ENCODE assay signal across 8 mouse cellular contexts in the genomic region with DNA sequence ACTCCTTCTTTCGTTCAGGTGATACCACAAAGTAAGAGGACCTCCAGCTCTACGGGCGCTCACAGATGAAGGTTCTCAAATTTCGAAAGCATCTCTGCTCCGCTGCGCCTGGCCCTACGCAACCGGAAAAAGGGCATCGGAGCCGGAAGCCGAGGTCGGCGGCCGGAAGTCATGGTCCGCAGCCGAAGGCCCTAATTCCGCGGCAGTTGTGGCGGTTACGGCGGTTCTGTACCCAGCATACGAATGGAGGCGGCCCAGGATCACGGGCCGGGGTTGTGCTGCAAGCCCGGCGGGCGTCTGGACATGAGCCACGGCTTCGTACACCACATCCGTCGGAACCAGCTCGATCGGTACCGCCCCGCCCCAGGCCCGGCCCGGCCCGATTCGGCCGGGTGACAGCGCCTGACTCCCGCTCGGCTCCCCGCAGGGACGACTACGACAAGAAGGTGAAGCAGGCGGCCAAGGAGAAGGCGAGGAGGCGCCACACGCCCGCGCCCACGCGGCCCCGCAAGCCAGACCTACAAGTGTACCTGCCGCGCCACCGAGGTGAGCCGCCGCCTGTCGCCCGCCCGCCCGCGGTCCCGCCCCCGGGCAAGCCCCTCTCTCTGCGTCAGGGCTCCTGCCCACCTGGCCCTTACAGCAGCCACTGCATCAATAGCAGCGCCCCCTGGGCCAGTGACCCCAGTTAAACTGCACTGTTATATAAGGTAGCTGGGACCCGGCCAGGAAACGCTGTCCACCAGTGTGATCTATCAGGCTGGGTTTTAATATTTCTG. TPM values are rescaled to one million over a fixed set of nuclear protein-coding genes. Genes with fewer than 3 reads are reported as not detected.
DNase-seq lines count a peak whose midpoint lies in the region; ATAC-seq and TF ChIP-seq lines count a peak whose summit lies in the region.

A gene (plus strand): TSS at position 152 of the 776 bp plus-strand sequence.

- peak; percentile 53 for TF ChIP-seq CTCF in liver, postnatal 0 days (IDR thresholded peaks at IDR 0.05; ENCODE audit: low read depth)

- peak; percentile 59; the same call in 1 of the 2 replicates for TF ChIP-seq EP300 in liver, postnatal 0 days (IDR thresholded peaks at IDR 0.05; ENCODE audit: low read depth)

- H3K9ac ChIP-seq in heart, embryonic 15.5 days, result peak within 1 kb of the TSS; percentile 93
- H3K9ac ChIP-seq in liver, postnatal 0 days (replicated peaks), result peak within 1 kb of the TSS; percentile 74
- peak within 1 kb of the TSS; percentile 96 for H3K9ac ChIP-seq in neural tube, embryonic 13.5 days

- H3K27me3 ChIP-seq in forebrain, embryonic 10.5 days (ENCODE audit: poor library complexity, severe bottlenecking), result no peaks in the 10 kb centered on the region
- H3K27me3 ChIP-seq in heart, embryonic 15.5 days, result no peaks in the 10 kb centered on the region
- H3K27me3 ChIP-seq in liver, postnatal 0 days (ENCODE audit: insufficient read depth, low read length), result no peaks in the 10 kb centered on the region
- H3K27me3 ChIP-seq in neural tube, embryonic 13.5 days, result no peaks in the 10 kb centered on the region

- ATAC-seq in heart, embryonic 15.5 days (replicated peaks; ENCODE audit: insufficient number of reproducible peaks, insufficient read depth, low FRiP score, low read depth), result peak; percentile 70
- peak; percentile 74 for ATAC-seq in liver, postnatal 0 days
- ATAC-seq in neural tube, embryonic 13.5 days (ENCODE audit: low read depth), result peak; percentile 74

- H3K27ac ChIP-seq in brown adipose tissue, adult 24 weeks (replicated peaks; ENCODE audit: low read depth, low read length), result peak within 1 kb of the TSS; percentile 91
- peak within 1 kb of the TSS; percentile 97 for H3K27ac ChIP-seq in forebrain, embryonic 10.5 days
- peak within 1 kb of the TSS; percentile 93 for H3K27ac ChIP-seq in heart, embryonic 15.5 days
- H3K27ac ChIP-seq in liver, postnatal 0 days (ENCODE audit: low read depth), result peak within 1 kb of the TSS; percentile 88
- peak within 1 kb of the TSS; percentile 90 for H3K27ac ChIP-seq in neural tube, embryonic 13.5 days (replicated peaks)

- peak within 1 kb of the TSS; percentile 79 for H3K4me3 ChIP-seq in brown adipose tissue, adult 24 weeks (ENCODE audit: insufficient read depth, low read depth, low read length)
- peak within 1 kb of the TSS; percentile 99 for H3K4me3 ChIP-seq in forebrain, embryonic 10.5 days
- peak within 1 kb of the TSS; percentile 85 for H3K4me3 ChIP-seq in heart, embryonic 15.5 days
- peak within 1 kb of the TSS; percentile 53 for H3K4me3 ChIP-seq in liver, postnatal 0 days (ENCODE audit: low read depth, low read length)
- H3K4me3 ChIP-seq in neural tube, embryonic 13.5 days, result peak within 1 kb of the TSS; percentile 90

- peak within 1 kb of the TSS; percentile 73 for H3K4me2 ChIP-seq in heart, embryonic 15.5 days
- peak within 1 kb of the TSS; percentile 78 for H3K4me2 ChIP-seq in liver, postnatal 0 days (ENCODE audit: low read depth, low read length)
- H3K4me2 ChIP-seq in neural tube, embryonic 13.5 days, result peak within 1 kb of the TSS; percentile 96

- under 1% methylated on average over 72 of the region's 72 CpGs for WGBS in forebrain, embryonic 10.5 days
- WGBS in heart, embryonic 15.5 days, result under 1% methylated on average over 69 of the region's 72 CpGs
- under 1% methylated on average over 69 of the region's 72 CpGs for WGBS in liver, postnatal 0 days (ENCODE audit: insufficient replicate concordance)
- under 1% methylated on average over 72 of the region's 72 CpGs for WGBS in neural tube, embryonic 13.5 days

- peaks cover 11% of the 10 kb centered on the region for H3K4me1 ChIP-seq in brown adipose tissue, adult 24 weeks (ENCODE audit: control insufficient read depth, insufficient read depth, insufficient read length, low read length)
- H3K4me1 ChIP-seq in forebrain, embryonic 10.5 days, result peaks cover 50% of the 10 kb centered on the region
- H3K4me1 ChIP-seq in heart, embryonic 15.5 days (replicated peaks), result peaks cover 44% of the 10 kb centered on the region
- peaks cover 64% of the 10 kb centered on the region for H3K4me1 ChIP-seq in liver, postnatal 0 days (ENCODE audit: insufficient read depth)
- peaks cover 42% of the 10 kb centered on the region for H3K4me1 ChIP-seq in neural tube, embryonic 13.5 days (replicated peaks)

- H3K9me3 ChIP-seq in forebrain, embryonic 10.5 days, result no peaks in the 10 kb centered on the region
- H3K9me3 ChIP-seq in heart, embryonic 15.5 days (replicated peaks), result no peaks in the 10 kb centered on the region
- no peaks in the 10 kb centered on the region for H3K9me3 ChIP-seq in liver, postnatal 0 days (ENCODE audit: low read length)
- no peaks in the 10 kb centered on the region for H3K9me3 ChIP-seq in neural tube, embryonic 13.5 days

- peak; percentile 60 to 70 for DNase-seq in CD8-positive naive resting alpha-beta T cell, adult 2 months (ENCODE audit: low read depth in 2 of 2, low spot score in 2 of 2)
- peak; percentile 83 for DNase-seq in forebrain, embryonic 10.5 days (ENCODE audit: extremely low spot score, low spot score)
- peak; percentile 92 for DNase-seq in kidney, postnatal 14 days
- DNase-seq in liver, postnatal 0 days, result peak; percentile 83
- DNase-seq in testis, postnatal 14 days (ENCODE audit: low spot score), result peak; percentile 81

- peaks cover 39% of the 10 kb centered on the region for H3K36me3 ChIP-seq in forebrain, embryonic 10.5 days (replicated peaks)
- peaks cover 22% of the 10 kb centered on the region for H3K36me3 ChIP-seq in heart, embryonic 15.5 days
- H3K36me3 ChIP-seq in liver, postnatal 0 days (replicated peaks; ENCODE audit: insufficient read depth, low read length), result peaks cover 28% of the 10 kb centered on the region
- peaks cover 28% of the 10 kb centered on the region for H3K36me3 ChIP-seq in neural tube, embryonic 13.5 days

RNA-seq across cellular contexts. Expression of the gene that starts here (rescaled TPM):
- polyA plus RNA-seq in brown adipose tissue, adult 24 weeks (2012; ENCODE audit: insufficient read depth, insufficient read length, missing spikeins), result 9.7 and 11.7 TPM in 2 replicates
- polyA plus RNA-seq in forebrain, embryonic 10.5 days (2016; fragmentation: Nextera tagmentation; extraction: Ambion mirVana), result 28.7 and 29.8 TPM in 2 replicates
- 15.6 and 20.0 TPM in 2 replicates for polyA plus RNA-seq in heart, embryonic 15.5 days (2015; fragmentation: Nextera tagmentation; extraction: Ambion mirVana)
- 13.0 and 13.3 TPM in 2 replicates for polyA plus RNA-seq in liver, postnatal 0 days (2015; fragmentation: Nextera tagmentation; extraction: Ambion mirVana)
- polyA plus RNA-seq in neural tube, embryonic 13.5 days (2015; fragmentation: Nextera tagmentation; extraction: Ambion mirVana), result 16.7 and 19.3 TPM in 2 replicates

Comparison
In these comparisons a context has a peak if more than half of its experiments do, and no peak if none do; other contexts are left out.
1. Peak in every context shown above with its lines: DNase-seq, ATAC-seq, H3K4me3 ChIP-seq and H3K27ac ChIP-seq.